Mouse (Mus musculus) CH12.LX (cell line): ENCODE data around the gene Scaf1. TPM values are rescaled to one million over a fixed set of nuclear protein-coding genes. Genes with fewer than 3 reads are reported as not detected.
A peak's percentile ranks its signal among the peaks of the same experiment; 100 is the strongest.

Experiments used
- DNase-seq: peaks from one replicate; pipeline ENCODE4 v3.0.0-alpha.2; 2013; ENCODE audit errors: extremely low read depth
- H3K27ac ChIP-seq: 2 replicates; pipeline ENCODE4 v1.5.1; 2012; ENCODE audit warnings: low read depth, mild to moderate bottlenecking, control low read depth, moderate library complexity; ENCODE audit not compliant: insufficient read depth
- H3K27me3 ChIP-seq: replicated peaks from 2 replicates; pipeline ENCODE3; 2012; ENCODE audit warnings: inconsistent platforms
- H3K36me3 ChIP-seq, 2 experiments: replicated peaks in 1 of 2; 2 replicates each; pipeline versions ENCODE3 to v1.6.1; 2012; ENCODE audit warnings: inconsistent platforms in 1 of 2, low read length in 1 of 2, mild to moderate bottlenecking in 1 of 2, mixed read lengths in 1 of 2, moderate library complexity in 1 of 2; ENCODE audit not compliant: control insufficient read depth in 1 of 2, insufficient read depth in 1 of 2
- H3K4me1 ChIP-seq, 2 experiments: 2 replicates each; pipeline ENCODE4 v1.6.1; 2012; ENCODE audit warnings: inconsistent platforms in 1 of 2, moderate library complexity in 1 of 2; ENCODE audit not compliant: insufficient read depth in 2 of 2, control insufficient read depth in 1 of 2
- H3K4me2 ChIP-seq: 2 replicates; pipeline ENCODE4 v1.6.1; 2012; ENCODE audit warnings: low read depth, mild to moderate bottlenecking, control low read depth; ENCODE audit not compliant: poor library complexity, insufficient read depth, severe bottlenecking
- H3K4me3 ChIP-seq, 3 experiments: fragments of 150-350 bp in 1 of 3; sonication (generic) in 1 of 3; replicated peaks in 1 of 3; 2 replicates each; pipeline versions ENCODE3 to v1.5.1; 2011 to 2012; ENCODE audit warnings: low read depth in 2 of 3, low read length in 2 of 3, mild to moderate bottlenecking in 2 of 3, moderate library complexity in 2 of 3, control low read depth in 1 of 3, improper control_type of control experiment in 1 of 3, inconsistent platforms in 1 of 3, mixed read lengths in 1 of 3; ENCODE audit not compliant: poor library complexity in 1 of 3
- H3K79me2 ChIP-seq: replicated peaks from 2 replicates; pipeline ENCODE4 v1.6.1; 2012; ENCODE audit warnings: mild to moderate bottlenecking, moderate library complexity; ENCODE audit not compliant: control insufficient read depth, poor library complexity, insufficient read depth, severe bottlenecking; ENCODE audit errors: extremely low read depth
- H3K9ac ChIP-seq: 2 replicates; pipeline ENCODE4 v1.6.1; 2012; ENCODE audit warnings: low read depth, mild to moderate bottlenecking, control low read depth, moderate library complexity; ENCODE audit not compliant: insufficient read depth
- H3K9me3 ChIP-seq: replicated peaks from 2 replicates; pipeline ENCODE3; 2012; ENCODE audit warnings: low read length, inconsistent platforms, mixed read lengths
- BHLHE40 ChIP-seq: IDR thresholded peaks from 2 replicates; pipeline ENCODE4 v1.6.1; 2011; ENCODE audit warnings: mild to moderate bottlenecking, low read depth, low read length, improper control_type of control experiment
- CTCF ChIP-seq, 2 experiments: IDR thresholded peaks in 1 of 2; conservative IDR thresholded peaks in 1 of 2; 2 replicates each; pipeline ENCODE4 v1.5.1; 2011 to 2012; ENCODE audit warnings: low read depth in 2 of 2, low read length in 2 of 2, improper control_type of control experiment in 1 of 2, inconsistent platforms in 1 of 2, mild to moderate bottlenecking in 1 of 2, moderate library complexity in 1 of 2
- ETS1 ChIP-seq: conservative IDR thresholded peaks from 2 replicates; pipeline ENCODE4 v1.6.1; 2012; ENCODE audit warnings: low read depth, mild to moderate bottlenecking, inconsistent platforms, low read length, improper control_type of control experiment, moderate library complexity
- GABPA ChIP-seq: IDR thresholded peaks from 2 replicates; pipeline ENCODE4 v1.6.1; 2012; ENCODE audit warnings: low read depth, low read length, improper control_type of control experiment, inconsistent platforms; ENCODE audit not compliant: insufficient replicate concordance
- HCFC1 ChIP-seq: IDR thresholded peaks from 2 replicates; pipeline ENCODE4 v1.6.1; 2012; ENCODE audit warnings: low read depth, mild to moderate bottlenecking, inconsistent platforms, low read length, improper control_type of control experiment
- JUN ChIP-seq: IDR thresholded peaks from 2 replicates; pipeline ENCODE4 v1.6.1; 2011; ENCODE audit warnings: low read depth, mild to moderate bottlenecking, low read length, improper control_type of control experiment, moderate library complexity; ENCODE audit not compliant: insufficient read depth
- JUND ChIP-seq: conservative IDR thresholded peaks from 2 replicates; pipeline ENCODE4 v1.6.1; 2011; ENCODE audit warnings: low read depth, low read length, improper control_type of control experiment
- MAFK ChIP-seq: IDR thresholded peaks from 2 replicates; pipeline ENCODE4 v1.6.1; 2011; ENCODE audit warnings: low read length, improper control_type of control experiment; ENCODE audit not compliant: insufficient replicate concordance
- MAX ChIP-seq: IDR thresholded peaks from 2 replicates; pipeline ENCODE4 v1.6.1; 2011; ENCODE audit warnings: low read length, improper control_type of control experiment
- MAZ ChIP-seq: IDR thresholded peaks from 2 replicates; pipeline ENCODE4 v1.6.1; 2012; ENCODE audit warnings: low read depth, mild to moderate bottlenecking, inconsistent platforms, low read length, improper control_type of control experiment, moderate library complexity
- MEF2A ChIP-seq: IDR thresholded peaks from 2 replicates; pipeline ENCODE4 v1.6.1; 2014; ENCODE audit warnings: low read depth, mild to moderate bottlenecking, inconsistent platforms, low read length, improper control_type of control experiment, borderline replicate concordance
- MXI1 ChIP-seq: IDR thresholded peaks from 2 replicates; pipeline ENCODE4 v1.6.1; 2011; ENCODE audit warnings: mild to moderate bottlenecking, low read depth, low read length, improper control_type of control experiment
- MYC ChIP-seq: IDR thresholded peaks from 2 replicates; pipeline ENCODE4 v1.6.1; 2011; ENCODE audit warnings: low read depth, mild to moderate bottlenecking, improper control_type of control experiment, low read length
- NRF1 ChIP-seq: IDR thresholded peaks from 2 replicates; pipeline ENCODE4 v1.6.1; 2014; ENCODE audit warnings: low read depth, mild to moderate bottlenecking, inconsistent platforms, low read length, improper control_type of control experiment, moderate library complexity
- PAX5 ChIP-seq: IDR thresholded peaks from 2 replicates; pipeline ENCODE4 v1.6.1; 2012; ENCODE audit warnings: low read length, inconsistent platforms, mixed read lengths
- POLR2A ChIP-seq: IDR thresholded peaks from 2 replicates; pipeline ENCODE4 v1.6.1; 2011; ENCODE audit warnings: low read depth, mild to moderate bottlenecking, improper control_type of control experiment, low read length
- POLR2AphosphoS2 ChIP-seq: IDR thresholded peaks from 2 replicates; pipeline ENCODE4 v1.6.1; 2011; ENCODE audit warnings: low read depth, low read length, improper control_type of control experiment
- RAD21 ChIP-seq: IDR thresholded peaks from 2 replicates; pipeline ENCODE4 v1.6.1; 2011; ENCODE audit warnings: low read depth, mild to moderate bottlenecking, low read length, improper control_type of control experiment, moderate library complexity
- RCOR1 ChIP-seq: conservative IDR thresholded peaks from 2 replicates; pipeline ENCODE4 v1.6.1; 2012; ENCODE audit warnings: low read depth, mild to moderate bottlenecking, inconsistent platforms, low read length, improper control_type of control experiment
- SMC3 ChIP-seq: IDR thresholded peaks from 2 replicates; pipeline ENCODE4 v1.6.1; 2011; ENCODE audit warnings: low read depth, low read length, improper control_type of control experiment
- TBP ChIP-seq: conservative IDR thresholded peaks from 2 replicates; pipeline ENCODE4 v1.6.1; 2011; ENCODE audit warnings: low read depth, low read length, improper control_type of control experiment
- USF1 ChIP-seq: IDR thresholded peaks from 2 replicates; pipeline ENCODE4 v1.6.1; 2014; ENCODE audit warnings: low read depth, mild to moderate bottlenecking, inconsistent platforms, low read length, improper control_type of control experiment
- USF2 ChIP-seq: conservative IDR thresholded peaks from 2 replicates; pipeline ENCODE4 v1.6.1; 2011; ENCODE audit warnings: low read depth, low read length, improper control_type of control experiment
- ZKSCAN1 ChIP-seq: IDR thresholded peaks from 2 replicates; pipeline ENCODE4 v1.6.1; 2012; ENCODE audit warnings: low read depth, inconsistent platforms, low read length, improper control_type of control experiment, borderline replicate concordance
- ZMIZ1 ChIP-seq: IDR thresholded peaks from 2 replicates; pipeline ENCODE4 v1.6.1; 2012; ENCODE audit warnings: low read depth, mild to moderate bottlenecking, inconsistent platforms, low read length, improper control_type of control experiment
- dilution Hi-C: fragments of 300-500 bp; cut with MboI; formaldehyde crosslinking; loops from 2 replicates; pipeline ENCODE4 v1.14.3; 2020; ENCODE audit warnings: low sequenced_read_pairs; ENCODE audit not compliant: extremely low pct_unique_long_range_greater_than_20kb, extremely low pct_ligation_motif_present
- in situ Hi-C: fragments of 300-500 bp; cut with MboI; formaldehyde crosslinking; loops from 3 replicates; pipeline ENCODE4 v1.14.3; 2019; ENCODE audit warnings: low sequenced_read_pairs, low pct_ligation_motif_present, low pct_unique_long_range_greater_than_20kb, mixed read lengths
- polyA plus RNA-seq: library from polyadenylated mRNA; unstranded; fragments of >175 nt; gene quantifications from 2 replicates; pipeline ENCODE4 v1.2.1, GENCODE M21; 2012; ENCODE audit warnings: low read depth; ENCODE audit not compliant: insufficient read length
- total RNA-seq, 2 experiments: library from RNA; depleted of rRNA; stranded (reverse); fragments of 300-350 nt in 1 of 2; fragments of >200 nt in 1 of 2; gene quantifications; 2 replicates each; pipeline ENCODE4 v1.2.3; 2012 to 2014

The Scaf1 gene
- total and polyA plus RNA-seq, 3 experiments, result 5.4 to 41.9 (median 18.2) TPM

DNA sequence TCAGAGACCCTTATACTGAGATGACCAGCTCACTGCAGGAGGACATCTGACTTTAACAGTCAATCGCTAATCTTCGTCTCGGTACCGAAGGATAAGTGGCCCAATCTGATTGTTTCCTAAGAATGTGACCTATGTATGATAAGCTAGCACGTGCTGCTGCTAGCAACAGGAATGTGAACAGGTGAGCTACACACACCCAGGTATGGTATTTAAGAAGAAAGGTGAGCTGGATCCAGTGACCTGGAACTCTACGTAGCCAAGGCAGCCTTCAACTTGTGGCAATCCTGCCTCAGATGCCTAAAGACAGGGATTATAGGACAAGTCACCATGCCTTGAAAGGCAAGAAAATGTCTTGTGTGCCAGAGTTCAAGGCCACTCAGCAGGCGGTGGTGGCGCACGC, 22.2 kb upstream of the Scaf1 start:
- Histone ChIP-seq H3K4me2 (no peak overlapping the region), H3K79me2 (no peaks in the 10 kb centered on the region; the same call in none of the 2 replicates), H3K27ac (no peak overlapping the region), H3K4me1 (no peaks in the 10 kb centered on the region), H3K36me3 (peaks cover 73 to 98% of the 10 kb centered on the region in 2 experiments), H3K27me3 (no peaks in the 10 kb centered on the region), H3K9ac (no peak overlapping the region), H3K4me3 (no peak overlapping the region), H3K9me3 (no peaks in the 10 kb centered on the region)
- TF ChIP-seq MEF2A (no peak), USF1 (no peak), USF2 (no peak), MAX (no peak), RCOR1 (no peak), POLR2AphosphoS2 (no peak), RAD21 (no peak), MXI1 (no peak), JUND (no peak), ETS1 (no peak)
- no peak for DNase-seq
- in situ Hi-C loops, result no loop called here
- dilution Hi-C loops, result no loop called here

- TF ChIP-seq TBP, result no peak
- TF ChIP-seq PAX5, result no peak
- TF ChIP-seq JUN, result no peak
- no peak for TF ChIP-seq ZKSCAN1
- no peak for TF ChIP-seq NRF1
- peak; percentile 62 for TF ChIP-seq RAD21
- no peak for TF ChIP-seq ZMIZ1
- peak; percentile 91 for TF ChIP-seq SMC3
- no peak for TF ChIP-seq MYC
- no peak for TF ChIP-seq BHLHE40
- no peak for TF ChIP-seq MAX
- no peak for TF ChIP-seq USF1
- no peak for TF ChIP-seq ETS1
- no peak for TF ChIP-seq GABPA
- TF ChIP-seq HCFC1, result no peak
- TF ChIP-seq CTCF (conservative IDR thresholded peaks at IDR 0.05 in 1 of 2, IDR thresholded peaks at IDR 0.05 in 1 of 2; ENCODE audit: low read depth in 2 of 2, low read length in 2 of 2), result peak; percentile 84 to 86
- no peak for TF ChIP-seq MAFK
- TF ChIP-seq MAZ, result no peak
- TF ChIP-seq POLR2A, result no peak
- Histone ChIP-seq H3K79me2 (no peaks in the 10 kb centered on the region; the same call in none of the 2 replicates), H3K9ac (no peak overlapping the region), H3K36me3 (peaks cover 72 to 98% of the 10 kb centered on the region in 2 experiments), H3K4me2 (no peak overlapping the region), H3K4me3 (no peak overlapping the region), H3K27ac (no peak overlapping the region), H3K9me3 (no peaks in the 10 kb centered on the region), H3K4me1 (no peaks in the 10 kb centered on the region), H3K27me3 (no peaks in the 10 kb centered on the region)
- in situ Hi-C loops (no loop called here), dilution Hi-C loops (no loop called here)
- DNase-seq, result peak; percentile 54
Observed at GRCm38 (mm10) chr7:45037720-45038361, 21.7 kb upstream of the Scaf1 start.
